Mouse (Mus musculus): ENCODE measurements at regions not wholly inside any gene's neighbourhood (a gene's known extent, or its start where the extent isn't known, plus 50 kb on each side); places are given as distances from the start of the nearest gene placed in this dataset.

DNA sequence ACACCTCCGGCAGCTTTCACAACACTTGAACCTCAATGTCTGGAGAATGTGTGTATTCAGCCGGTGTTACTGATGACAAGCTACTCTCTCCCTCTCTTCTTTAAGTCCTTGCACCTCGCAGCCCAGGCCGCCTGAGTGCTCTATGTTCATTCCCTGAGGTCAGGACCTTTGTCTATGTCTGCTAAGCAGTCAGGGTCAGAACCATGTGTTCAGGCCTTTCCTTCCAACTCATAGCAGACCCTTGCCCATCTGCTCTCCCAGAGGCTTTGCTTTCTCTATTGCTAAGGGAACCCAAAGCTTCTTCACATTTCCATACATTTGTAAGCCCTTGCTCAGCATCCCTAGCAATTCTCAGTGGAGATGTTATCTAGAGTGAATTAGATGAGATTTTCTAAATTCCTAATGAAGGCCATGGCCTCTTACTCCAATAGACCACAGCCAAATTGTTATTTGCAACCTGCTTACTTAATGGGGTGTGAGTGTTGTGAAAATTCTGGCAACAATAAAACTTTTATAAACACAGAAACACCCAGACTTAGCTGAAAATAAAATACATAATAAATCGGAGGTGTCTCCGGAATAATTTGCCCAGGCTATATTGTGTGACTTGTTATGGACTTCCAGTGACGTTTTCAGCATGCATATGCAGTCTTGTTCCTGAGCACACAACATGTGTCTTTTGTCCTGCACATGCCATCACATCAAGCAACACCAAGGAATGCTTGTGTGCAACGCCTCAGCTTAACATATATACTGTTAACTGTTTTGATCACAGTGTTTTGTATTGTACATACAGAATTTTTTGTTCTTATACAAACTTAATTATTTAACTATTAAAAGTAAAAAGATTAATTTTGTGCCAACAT lies 321.2 kb downstream of the 1190002N15Rik start:
- Histone ChIP-seq H3K4me1 (ENCODE audit: control insufficient read depth, insufficient read depth, low read length) (no peaks in the 10 kb centered on the region), H3K4me3 (ENCODE audit: insufficient read depth, low read depth, low read length) (no peak overlapping the region), H3K36me3 (ENCODE audit: control insufficient read depth, insufficient read depth, low read length) (no peaks in the 10 kb centered on the region), H3K27me3 (replicated peaks; ENCODE audit: control insufficient read depth, insufficient read depth, low read length) (no peaks in the 10 kb centered on the region), H3K27ac (ENCODE audit: insufficient read depth, low read depth, low read length) (no peak overlapping the region)
- no peak for TF ChIP-seq POLR2A (IDR thresholded peaks at IDR 0.05; ENCODE audit: low read depth, low read length)
- no peak for TF ChIP-seq CTCF (conservative IDR thresholded peaks at IDR 0.05; ENCODE audit: insufficient read depth, insufficient read length, low read depth, low read length)
- DNase-seq: no peak
- WGBS: 80% methylated on average over 8 of the region's 8 CpGs

DNA sequence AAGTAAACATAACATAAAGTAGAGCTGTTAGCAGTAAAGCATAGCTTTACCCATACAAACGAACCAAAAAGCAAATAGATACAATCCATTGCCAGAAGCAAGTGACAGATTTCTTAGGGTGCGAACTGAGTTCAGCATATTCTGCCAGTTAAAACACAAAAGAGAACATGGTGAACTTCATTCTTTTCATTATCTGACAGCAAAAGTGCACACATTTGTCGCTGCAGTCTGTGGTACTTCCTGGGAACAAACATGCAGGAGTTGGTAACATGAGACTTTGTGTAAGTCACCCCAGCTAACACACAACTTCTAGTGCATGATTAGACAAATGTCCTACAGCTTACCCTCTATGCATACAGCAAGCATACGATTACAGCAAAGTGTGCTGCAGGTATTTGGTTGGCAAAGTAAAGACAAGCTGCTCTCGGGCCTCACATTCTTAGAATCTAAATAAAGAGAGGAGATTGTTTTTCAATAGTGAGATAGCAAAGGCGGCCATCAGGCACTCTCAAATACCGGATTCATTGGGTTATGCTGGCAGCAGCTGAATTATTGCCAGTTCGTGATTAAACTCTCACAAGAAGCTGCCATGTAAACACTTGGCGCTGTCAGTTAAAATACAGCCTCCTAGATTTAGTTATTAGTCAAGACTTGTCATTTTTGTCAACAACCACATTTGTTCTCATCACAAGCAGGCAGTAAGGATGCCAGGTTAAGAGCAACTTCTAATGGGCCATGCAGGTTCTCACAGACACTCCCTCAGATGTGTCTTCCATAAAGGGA lies 327.2 kb downstream of the 1190002N15Rik start:
- no peak for DNase-seq
- WGBS: 50% methylated on average over 9 of the region's 9 CpGs
- no peak for TF ChIP-seq POLR2A (IDR thresholded peaks at IDR 0.05; ENCODE audit: low read depth, low read length)
- no peak for TF ChIP-seq CTCF (conservative IDR thresholded peaks at IDR 0.05; ENCODE audit: insufficient read depth, insufficient read length, low read depth, low read length)

DNA sequence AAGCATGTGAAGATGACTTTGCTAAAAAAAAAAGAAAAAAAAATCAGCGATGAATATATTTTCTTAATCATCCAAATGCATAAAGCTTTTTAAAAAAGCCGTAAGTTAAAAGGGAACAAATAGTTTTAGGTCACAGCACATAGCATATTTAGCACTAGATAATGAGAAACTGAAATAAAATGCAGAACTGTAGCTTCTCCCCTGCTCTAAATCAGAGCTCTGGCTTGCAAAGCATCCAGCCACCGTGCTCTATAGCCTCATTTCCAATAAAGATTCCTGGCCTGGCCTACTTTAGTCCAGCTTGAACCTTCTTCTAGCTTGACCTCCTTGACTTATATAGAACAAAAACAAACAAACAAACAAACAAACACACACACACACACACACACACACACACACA lies 328.9 kb downstream of the 1190002N15Rik start:
- 84% methylated on average over 3 of the region's 3 CpGs for WGBS
- H3K4me1 ChIP-seq (ENCODE audit: control insufficient read depth, insufficient read depth, low read length): no peaks in the 10 kb centered on the region
- H3K4me3 ChIP-seq (ENCODE audit: insufficient read depth, low read depth, low read length): no peak overlapping the region
- no peaks in the 10 kb centered on the region for H3K36me3 ChIP-seq (ENCODE audit: control insufficient read depth, insufficient read depth, low read length)
- H3K27me3 ChIP-seq (replicated peaks; ENCODE audit: control insufficient read depth, insufficient read depth, low read length): no peaks in the 10 kb centered on the region
- H3K27ac ChIP-seq (ENCODE audit: insufficient read depth, low read depth, low read length): no peak overlapping the region
- DNase-seq: no peak
- TF ChIP-seq CTCF (conservative IDR thresholded peaks at IDR 0.05; ENCODE audit: insufficient read depth, insufficient read length, low read depth, low read length) (no peak), POLR2A (IDR thresholded peaks at IDR 0.05; ENCODE audit: low read depth, low read length) (no peak)

More for the DNA sequence above, 327.2 kb downstream of the 1190002N15Rik start:
- no peak overlapping the region for H3K4me3 ChIP-seq (ENCODE audit: insufficient read depth, low read depth, low read length)
- no peaks in the 10 kb centered on the region for H3K36me3 ChIP-seq (ENCODE audit: control insufficient read depth, insufficient read depth, low read length)
- no peaks in the 10 kb centered on the region for H3K4me1 ChIP-seq (ENCODE audit: control insufficient read depth, insufficient read depth, low read length)
- H3K27me3 ChIP-seq (replicated peaks; ENCODE audit: control insufficient read depth, insufficient read depth, low read length): no peaks in the 10 kb centered on the region
- no peak overlapping the region for H3K27ac ChIP-seq (ENCODE audit: insufficient read depth, low read depth, low read length)

DNA sequence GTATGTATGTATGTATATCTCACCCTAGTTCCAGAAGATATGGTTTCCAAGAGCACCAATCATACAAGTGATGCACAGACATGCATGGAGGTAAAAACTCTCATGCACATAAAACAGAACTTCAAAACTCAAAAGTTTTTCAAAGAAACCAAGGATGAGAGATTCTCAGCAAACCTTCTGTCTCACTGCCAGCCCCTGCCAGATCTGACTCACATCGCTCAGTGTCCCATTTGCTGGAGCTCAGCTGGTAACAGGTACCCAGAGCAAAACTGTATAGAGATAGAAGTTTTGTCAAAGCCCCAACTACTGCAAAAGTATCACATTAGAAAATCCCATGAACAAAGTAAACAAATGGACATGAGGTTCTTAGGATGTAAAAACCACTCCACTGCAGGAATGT lies 337.0 kb downstream of the 1190002N15Rik start:
- no peak for DNase-seq
- Histone ChIP-seq H3K36me3 (ENCODE audit: control insufficient read depth, insufficient read depth, low read length) (no peaks in the 10 kb centered on the region), H3K4me1 (ENCODE audit: control insufficient read depth, insufficient read depth, low read length) (no peaks in the 10 kb centered on the region), H3K27me3 (replicated peaks; ENCODE audit: control insufficient read depth, insufficient read depth, low read length) (no peaks in the 10 kb centered on the region), H3K27ac (ENCODE audit: insufficient read depth, low read depth, low read length) (no peak overlapping the region), H3K4me3 (ENCODE audit: insufficient read depth, low read depth, low read length) (no peak overlapping the region)
- 95% methylated on average over 1 of the region's 1 CpGs for WGBS
- TF ChIP-seq CTCF (conservative IDR thresholded peaks at IDR 0.05; ENCODE audit: insufficient read depth, insufficient read length, low read depth, low read length) (no peak), POLR2A (IDR thresholded peaks at IDR 0.05; ENCODE audit: low read depth, low read length) (no peak)

DNA sequence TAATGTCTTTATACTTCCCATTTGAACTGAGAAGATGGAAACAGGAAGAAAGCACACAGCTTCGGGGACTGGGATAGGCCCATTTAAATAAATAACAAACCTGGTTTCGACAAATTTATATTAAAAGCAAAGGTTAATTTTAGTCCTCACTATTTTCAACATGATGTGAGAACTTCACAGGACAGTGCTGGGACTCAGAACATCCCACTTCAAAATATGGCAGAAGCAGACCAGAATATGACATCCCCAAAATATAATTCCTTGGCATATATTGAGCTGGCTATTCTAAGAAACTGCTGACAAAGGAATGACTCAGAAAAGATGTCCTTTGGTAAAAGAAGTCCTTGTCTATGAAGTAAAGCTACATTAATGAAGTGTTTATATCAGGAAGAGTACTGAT lies 338.0 kb downstream of the 1190002N15Rik start:
- Histone ChIP-seq H3K4me1 (ENCODE audit: control insufficient read depth, insufficient read depth, low read length) (no peaks in the 10 kb centered on the region), H3K27ac (ENCODE audit: insufficient read depth, low read depth, low read length) (no peak overlapping the region), H3K4me3 (ENCODE audit: insufficient read depth, low read depth, low read length) (no peak overlapping the region), H3K27me3 (replicated peaks; ENCODE audit: control insufficient read depth, insufficient read depth, low read length) (no peaks in the 10 kb centered on the region), H3K36me3 (ENCODE audit: control insufficient read depth, insufficient read depth, low read length) (no peaks in the 10 kb centered on the region)
- WGBS: 79% methylated on average over 2 of the region's 2 CpGs
- TF ChIP-seq POLR2A (IDR thresholded peaks at IDR 0.05; ENCODE audit: low read depth, low read length): no peak
- TF ChIP-seq CTCF (conservative IDR thresholded peaks at IDR 0.05; ENCODE audit: insufficient read depth, insufficient read length, low read depth, low read length): no peak
- DNase-seq: no peak

DNA sequence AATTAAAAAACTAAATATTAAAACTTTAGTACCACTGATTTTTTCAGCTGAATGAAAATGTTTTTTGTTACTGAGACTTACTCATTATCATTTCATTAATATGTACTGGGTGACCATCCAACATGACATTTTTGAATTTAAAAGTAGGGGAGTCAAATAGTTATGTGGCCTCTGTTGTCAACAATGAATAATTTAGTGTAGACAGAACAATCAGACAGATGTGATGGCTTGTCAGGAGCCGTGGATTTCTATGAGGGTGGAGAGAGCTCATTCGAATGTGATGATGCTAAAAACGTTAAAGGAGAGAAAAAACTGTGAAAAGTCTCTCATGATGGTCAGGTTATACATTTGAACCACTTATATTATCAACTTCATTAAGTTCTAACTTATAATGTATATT lies 346.8 kb downstream of the 1190002N15Rik start:
- TF ChIP-seq CTCF (conservative IDR thresholded peaks at IDR 0.05; ENCODE audit: insufficient read depth, insufficient read length, low read depth, low read length) (no peak), POLR2A (IDR thresholded peaks at IDR 0.05; ENCODE audit: low read depth, low read length) (no peak)
- Histone ChIP-seq H3K27me3 (replicated peaks; ENCODE audit: control insufficient read depth, insufficient read depth, low read length) (no peaks in the 10 kb centered on the region), H3K36me3 (ENCODE audit: control insufficient read depth, insufficient read depth, low read length) (no peaks in the 10 kb centered on the region), H3K27ac (ENCODE audit: insufficient read depth, low read depth, low read length) (no peak overlapping the region), H3K4me1 (ENCODE audit: control insufficient read depth, insufficient read depth, low read length) (no peaks in the 10 kb centered on the region), H3K4me3 (ENCODE audit: insufficient read depth, low read depth, low read length) (no peak overlapping the region)
- 72% methylated on average over 3 of the region's 3 CpGs for WGBS
- DNase-seq: no peak

All from kidney, adult 2 months (tissue).